16 mouse cellular contexts compared by ENCODE assay signal in genomic region chr14:31605514-31605913, GRCm38 (mm10). TPM values are rescaled to one million over a fixed set of nuclear protein-coding genes. Genes with fewer than 3 reads are reported as not detected.
DNase-seq lines count a peak whose midpoint lies in the region; ATAC-seq and TF ChIP-seq lines count a peak whose summit lies in the region.
"Had no signal": no experiment of that assay in that cellular context is flagged by ENCODE, and none has a peak within 500 bp of the region (broad histone marks: within the 10 kb centered on the region; RNA-seq: fewer than 3 reads in every experiment).

No protein-coding gene starts in this region.

- peak; percentile 2 for DNase-seq in hindbrain, postnatal 0 days (ENCODE audit: low spot score)
- DNase-seq in thymus, adult 2 months, result peak; percentile 37
- DNase-seq in thymus, adult 18-20 months, result no peak
- DNase-seq in brain, embryonic 14.5 days (ENCODE audit: low read depth), result no peak
- peak; percentile 62 for DNase-seq in thymus, postnatal 4 days
- DNase-seq in yolk sac, embryonic 10.5 days (ENCODE audit: low spot score), result no peak
- DNase-seq: right cerebral cortex, postnatal 4 days had no signal

- ATAC-seq in hindbrain, postnatal 0 days, result no peak
- ATAC-seq in hindbrain, embryonic 16.5 days, result no peak
- no peak for ATAC-seq in hindbrain, embryonic 13.5 days (ENCODE audit: low FRiP score)
- ATAC-seq: inflammation-experienced regulatory T-cells, adult 6 months had no signal

- no peaks in the 10 kb centered on the region for H3K27me3 ChIP-seq in hindbrain, postnatal 0 days (ENCODE audit: insufficient read depth, low read length)
- no peaks in the 10 kb centered on the region for H3K27me3 ChIP-seq in hindbrain, embryonic 16.5 days (replicated peaks; ENCODE audit: control insufficient read depth, insufficient read depth, low read length)
- H3K27me3 ChIP-seq in thymus, adult 2 months (ENCODE audit: control insufficient read depth, insufficient read depth, low read length), result no peaks in the 10 kb centered on the region
- no peaks in the 10 kb centered on the region for H3K27me3 ChIP-seq in hindbrain, embryonic 13.5 days
- H3K27me3 ChIP-seq: embryonic facial prominence, embryonic 15.5 days; heart, embryonic 13.5 days; limb, embryonic 15.5 days; midbrain, embryonic 12.5 days; neural tube, embryonic 15.5 days had no signal

- 59% methylated on average over 6 of the region's 6 CpGs for WGBS in hindbrain, postnatal 0 days
- 60% methylated on average over 6 of the region's 6 CpGs for WGBS in hindbrain, embryonic 16.5 days
- WGBS in thymus, adult 2 months, result 86% methylated on average over 6 of the region's 6 CpGs
- WGBS in hindbrain, embryonic 13.5 days, result 53% methylated on average over 6 of the region's 6 CpGs

- H3K4me1 ChIP-seq in hindbrain, postnatal 0 days (ENCODE audit: insufficient read depth, low read length), result no peaks in the 10 kb centered on the region
- no peaks in the 10 kb centered on the region for H3K4me1 ChIP-seq in hindbrain, embryonic 16.5 days (ENCODE audit: control insufficient read depth, insufficient read depth, low read depth, low read length)
- H3K4me1 ChIP-seq in thymus, adult 2 months (replicated peaks; ENCODE audit: control insufficient read depth, insufficient read depth, low read length), result peaks cover 20% of the 10 kb centered on the region
- no peaks in the 10 kb centered on the region for H3K4me1 ChIP-seq in hindbrain, embryonic 13.5 days (replicated peaks)
- H3K4me1 ChIP-seq: embryonic facial prominence, embryonic 15.5 days; heart, embryonic 13.5 days; midbrain, embryonic 12.5 days; neural tube, embryonic 15.5 days had no signal

- H3K9me3 ChIP-seq in hindbrain, postnatal 0 days (ENCODE audit: low read length), result no peaks in the 10 kb centered on the region
- no peaks in the 10 kb centered on the region for H3K9me3 ChIP-seq in hindbrain, embryonic 16.5 days (ENCODE audit: control insufficient read depth, low read length)
- H3K9me3 ChIP-seq in hindbrain, embryonic 13.5 days, result no peaks in the 10 kb centered on the region
- H3K9me3 ChIP-seq: embryonic facial prominence, embryonic 15.5 days; heart, embryonic 13.5 days; limb, embryonic 15.5 days; midbrain, embryonic 12.5 days; neural tube, embryonic 15.5 days had no signal

- no peak for TF ChIP-seq POLR2A in thymus, adult 2 months (IDR thresholded peaks at IDR 0.05; ENCODE audit: control insufficient read depth, extremely low read depth, insufficient read depth, low read length, poor library complexity)
- TF ChIP-seq POLR2A in brain, embryonic 14.5 days (IDR thresholded peaks at IDR 0.05; ENCODE audit: borderline replicate concordance, extremely low read depth, insufficient read depth, insufficient read length, poor library complexity, severe bottlenecking), result no peak

- peak; percentile 39 for TF ChIP-seq CTCF in hindbrain, postnatal 0 days (IDR thresholded peaks at IDR 0.05; ENCODE audit: low read depth)
- peak; percentile 19; the same call in 1 of the 2 replicates for TF ChIP-seq CTCF in thymus, adult 2 months (IDR thresholded peaks at IDR 0.05; ENCODE audit: borderline replicate concordance, control insufficient read depth, extremely low read depth, insufficient read depth, low read length, poor library complexity)
- peak; percentile 14; the same call in 1 of the 2 replicates for TF ChIP-seq CTCF in brain, embryonic 14.5 days (IDR thresholded peaks at IDR 0.05; ENCODE audit: borderline replicate concordance, extremely low read depth, insufficient read depth, insufficient read length)

- no peaks in the 10 kb centered on the region for H3K36me3 ChIP-seq in hindbrain, postnatal 0 days (ENCODE audit: insufficient read depth, low read length)
- no peaks in the 10 kb centered on the region for H3K36me3 ChIP-seq in hindbrain, embryonic 16.5 days (ENCODE audit: control insufficient read depth, insufficient read depth, low read length)
- no peaks in the 10 kb centered on the region for H3K36me3 ChIP-seq in thymus, adult 2 months (ENCODE audit: control insufficient read depth, insufficient read depth, low read length)
- H3K36me3 ChIP-seq in hindbrain, embryonic 13.5 days, result no peaks in the 10 kb centered on the region
- H3K36me3 ChIP-seq: embryonic facial prominence, embryonic 15.5 days; heart, embryonic 13.5 days; limb, embryonic 15.5 days; midbrain, embryonic 12.5 days; neural tube, embryonic 15.5 days had no signal

- no peak overlapping the region for H3K4me3 ChIP-seq in hindbrain, postnatal 0 days (ENCODE audit: low read length)
- no peak overlapping the region for H3K4me3 ChIP-seq in hindbrain, embryonic 16.5 days (ENCODE audit: low read length)
- H3K4me3 ChIP-seq in thymus, adult 2 months (ENCODE audit: control insufficient read depth, insufficient read depth, low read length), result no peak overlapping the region
- H3K4me3 ChIP-seq in hindbrain, embryonic 13.5 days, result no peak overlapping the region
- H3K4me3 ChIP-seq: embryonic facial prominence, embryonic 15.5 days; heart, embryonic 13.5 days; limb, embryonic 15.5 days; midbrain, embryonic 12.5 days; neural tube, embryonic 15.5 days had no signal

- no peak overlapping the region for H3K4me2 ChIP-seq in hindbrain, postnatal 0 days (ENCODE audit: low read depth, low read length)
- H3K4me2 ChIP-seq in hindbrain, embryonic 16.5 days (ENCODE audit: low read length), result no peak overlapping the region
- H3K4me2 ChIP-seq in hindbrain, embryonic 13.5 days, result no peak overlapping the region
- H3K4me2 ChIP-seq: embryonic facial prominence, embryonic 15.5 days; heart, embryonic 13.5 days; limb, embryonic 15.5 days; midbrain, embryonic 12.5 days; neural tube, embryonic 15.5 days had no signal

- H3K27ac ChIP-seq in hindbrain, postnatal 0 days, result no peak overlapping the region
- H3K27ac ChIP-seq in hindbrain, embryonic 16.5 days (ENCODE audit: low read depth, low read length), result no peak overlapping the region
- H3K27ac ChIP-seq in thymus, adult 2 months (ENCODE audit: control insufficient read depth, insufficient read depth, low read length), result no peak overlapping the region
- H3K27ac ChIP-seq in hindbrain, embryonic 13.5 days, result no peak overlapping the region
- H3K27ac ChIP-seq: embryonic facial prominence, embryonic 15.5 days; heart, embryonic 13.5 days; limb, embryonic 15.5 days; midbrain, embryonic 12.5 days; neural tube, embryonic 15.5 days had no signal

- H3K9ac ChIP-seq in hindbrain, postnatal 0 days (replicated peaks; ENCODE audit: low read length), result no peak overlapping the region
- no peak overlapping the region for H3K9ac ChIP-seq in hindbrain, embryonic 16.5 days (ENCODE audit: low read depth, low read length)
- H3K9ac ChIP-seq in hindbrain, embryonic 13.5 days, result no peak overlapping the region
- H3K9ac ChIP-seq: embryonic facial prominence, embryonic 15.5 days; heart, embryonic 13.5 days; limb, embryonic 15.5 days; midbrain, embryonic 12.5 days; neural tube, embryonic 15.5 days had no signal

RNA-seq across cellular contexts. Expression of gene Colq, which starts 14.4 kb away (rescaled TPM):
- 0.47 and 0.63 TPM in 2 replicates for total RNA-seq in hindbrain, postnatal 0 days (2014; rRNA removed)
- polyA plus RNA-seq in hindbrain, postnatal 0 days (2015; fragmentation: Nextera tagmentation; extraction: Ambion mirVana), result 0.79 and 0.80 TPM in 2 replicates
- polyA plus RNA-seq in hindbrain, embryonic 16.5 days (2015; fragmentation: Nextera tagmentation; extraction: Ambion mirVana), result 0.50 and 0.77 TPM in 2 replicates
- 151 and 166 TPM in 2 replicates for polyA plus RNA-seq in thymus, adult 2 months (2012; rRNA removed)
- polyA plus RNA-seq in brain, embryonic 14.5 days (2012; rRNA removed), result 0.16 TPM in 2 replicates
- polyA plus RNA-seq in hindbrain, embryonic 13.5 days (2015; fragmentation: Nextera tagmentation; extraction: Ambion mirVana), result 0.19 and 0.34 TPM in 2 replicates

RNA-seq across cellular contexts. Expression of gene Gm49387, which starts 35.2 kb away (rescaled TPM):
- not detected in 2 replicates for total RNA-seq in hindbrain, postnatal 0 days (2014; rRNA removed)
- polyA plus RNA-seq in hindbrain, postnatal 0 days (2015; fragmentation: Nextera tagmentation; extraction: Ambion mirVana), result 1.2 TPM in 1 of 2 replicates, not detected in the other
- polyA plus RNA-seq in hindbrain, embryonic 16.5 days (2015; fragmentation: Nextera tagmentation; extraction: Ambion mirVana), result 1.7 and 2.1 TPM in 2 replicates
- not detected in 2 replicates for polyA plus RNA-seq in thymus, adult 2 months (2012; rRNA removed)
- not detected in 2 replicates for polyA plus RNA-seq in brain, embryonic 14.5 days (2012; rRNA removed)
- polyA plus RNA-seq in hindbrain, embryonic 13.5 days (2015; fragmentation: Nextera tagmentation; extraction: Ambion mirVana), result 0.61 and 1.7 TPM in 2 replicates
- total RNA-seq: layer of hippocampus, postnatal 10 days had no signal
- polyA plus RNA-seq: heart, embryonic 13.5 days had no signal

RNA-seq across cellular contexts. Expression of gene Btd, which starts 35.3 kb away (rescaled TPM):
- total RNA-seq in hindbrain, postnatal 0 days (2014; rRNA removed), result 30.8 and 42.4 TPM in 2 replicates
- 22.4 and 24.5 TPM in 2 replicates for polyA plus RNA-seq in hindbrain, postnatal 0 days (2015; fragmentation: Nextera tagmentation; extraction: Ambion mirVana)
- 20.7 and 22.4 TPM in 2 replicates for polyA plus RNA-seq in hindbrain, embryonic 16.5 days (2015; fragmentation: Nextera tagmentation; extraction: Ambion mirVana)
- 34.0 and 42.9 TPM in 2 replicates for polyA plus RNA-seq in thymus, adult 2 months (2012; rRNA removed)
- polyA plus RNA-seq in brain, embryonic 14.5 days (2012; rRNA removed), result 22.0 and 25.2 TPM in 2 replicates
- polyA plus RNA-seq in hindbrain, embryonic 13.5 days (2015; fragmentation: Nextera tagmentation; extraction: Ambion mirVana), result 17.3 and 18.7 TPM in 2 replicates

RNA-seq across cellular contexts. Expression of gene Hacl1, which starts 35.6 kb away (rescaled TPM):
- total RNA-seq in hindbrain, postnatal 0 days (2014; rRNA removed), result 6.3 and 12.8 TPM in 2 replicates
- polyA plus RNA-seq in hindbrain, postnatal 0 days (2015; fragmentation: Nextera tagmentation; extraction: Ambion mirVana), result 10.9 and 11.3 TPM in 2 replicates
- polyA plus RNA-seq in hindbrain, embryonic 16.5 days (2015; fragmentation: Nextera tagmentation; extraction: Ambion mirVana), result 10.2 and 11.5 TPM in 2 replicates
- polyA plus RNA-seq in thymus, adult 2 months (2012; rRNA removed), result 12.1 and 15.3 TPM in 2 replicates
- polyA plus RNA-seq in brain, embryonic 14.5 days (2012; rRNA removed), result 8.6 and 8.7 TPM in 2 replicates
- 9.8 and 10.4 TPM in 2 replicates for polyA plus RNA-seq in hindbrain, embryonic 13.5 days (2015; fragmentation: Nextera tagmentation; extraction: Ambion mirVana)

Comparison
In these comparisons a context has a peak if more than half of its experiments do, and no peak if none do; other contexts are left out.
1. DNase-seq: peak in hindbrain, postnatal 0 days (single experiment), thymus, adult 2 months (single experiment) and thymus, postnatal 4 days (single experiment); none in thymus, adult 18-20 months (0 of 2), brain, embryonic 14.5 days (single experiment) and yolk sac, embryonic 10.5 days (single experiment).
2. RNA of gene Colq, which starts 14.4 kb away (polyA plus RNA-seq): 151 to 166 TPM in thymus, adult 2 months; 0.79 to 0.80 TPM in hindbrain, postnatal 0 days, 0.50 to 0.77 TPM in hindbrain, embryonic 16.5 days, 0.19 to 0.34 TPM in hindbrain, embryonic 13.5 days and 0.16 TPM in brain, embryonic 14.5 days; every median in the first group is over 10 times any median in the second.
3. Peak in every context shown above with its lines, with median percentiles within 50 percentile points of each other: CTCF ChIP-seq.